Mouse (Mus musculus) NIH3T3 (cell line): Measurements from ENCODE around the gene Sept9.
"Not testable (repeated sequence)": the region's sequence is repeated elsewhere in the genome, so short reads cannot be mapped to it uniquely, and the experiment has no call there.

ENCODE experiments used
- DNase-seq: peaks from one replicate; pipeline ENCODE4 v3.0.0-alpha.2; 2012; ENCODE audit warnings: low read depth

The Sept9 gene

DNA sequence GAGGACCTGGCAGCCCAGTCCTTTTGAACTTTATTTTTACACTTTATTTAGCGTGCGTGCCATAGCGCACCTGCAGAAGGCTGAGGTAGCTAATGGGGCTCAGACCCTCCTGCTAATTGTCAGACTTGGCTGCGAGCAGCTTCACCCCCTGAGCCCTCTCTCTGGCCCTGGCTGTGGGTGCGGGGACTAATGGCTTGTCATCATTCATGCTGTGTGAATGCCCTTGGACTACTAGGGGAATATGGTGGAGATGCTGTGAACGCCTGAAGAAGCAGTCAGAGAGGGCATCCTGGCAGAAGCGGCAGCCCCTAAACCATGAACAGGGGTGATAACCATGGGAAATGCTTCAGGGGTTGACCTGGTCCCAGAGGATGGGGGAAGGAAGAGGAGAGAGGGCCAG is 114.0 kb downstream of the Sept9 start:
- no peak for DNase-seq

DNA sequence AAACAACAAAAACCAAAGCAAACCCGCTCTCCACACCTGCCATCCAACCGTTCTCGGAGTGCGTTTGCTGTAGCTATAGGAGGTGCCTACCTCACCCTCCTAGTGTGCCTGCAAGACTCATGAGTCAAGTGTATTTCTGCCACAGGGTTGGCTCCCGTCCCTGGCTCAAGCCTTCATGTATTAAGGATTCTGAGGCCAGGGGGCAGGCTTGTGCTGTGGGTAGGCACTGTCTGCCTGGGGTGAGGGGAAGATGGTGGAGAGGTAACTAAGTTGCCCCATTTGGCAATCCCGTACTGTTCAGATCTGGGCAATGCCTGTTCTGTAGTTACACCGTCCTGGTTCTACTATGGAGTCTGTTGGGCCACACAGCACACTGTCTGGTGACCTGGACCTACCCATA is 114.6 kb downstream of the Sept9 start:
- peak; percentile 76 for DNase-seq

- no peak for DNase-seq
Measured at GRCm38 (mm10) chr11:117314520-117314919, 115.1 kb downstream of the Sept9 start.

DNA sequence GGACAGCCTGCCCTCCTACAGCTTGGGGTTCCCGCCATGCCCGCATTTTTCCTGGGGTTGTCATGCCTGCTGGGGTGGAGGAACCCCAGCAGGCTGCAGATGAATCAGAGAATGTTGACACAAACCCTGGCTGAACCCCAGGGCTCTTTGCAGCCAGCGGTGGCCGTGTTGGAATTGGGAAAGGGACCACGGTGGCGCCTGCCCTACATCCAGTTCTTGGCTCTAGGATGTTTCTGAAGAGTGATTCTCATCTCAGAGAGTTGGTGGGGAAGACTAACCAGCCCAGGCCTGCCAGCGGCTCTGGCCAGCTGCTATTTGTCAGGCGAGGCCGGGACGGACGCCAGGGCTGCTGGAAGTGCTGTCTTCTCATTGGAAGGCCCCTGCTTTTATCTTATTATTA is 115.8 kb downstream of the Sept9 start:
- peak; percentile 85 for DNase-seq

GRCm38 (mm10) chr11:117316441-117317331 is 117.2 kb downstream of the Sept9 start:
- no peak for DNase-seq

GRCm38 (mm10) chr11:117317429-117318101 is 118.1 kb downstream of the Sept9 start:
- no peak for DNase-seq

DNA sequence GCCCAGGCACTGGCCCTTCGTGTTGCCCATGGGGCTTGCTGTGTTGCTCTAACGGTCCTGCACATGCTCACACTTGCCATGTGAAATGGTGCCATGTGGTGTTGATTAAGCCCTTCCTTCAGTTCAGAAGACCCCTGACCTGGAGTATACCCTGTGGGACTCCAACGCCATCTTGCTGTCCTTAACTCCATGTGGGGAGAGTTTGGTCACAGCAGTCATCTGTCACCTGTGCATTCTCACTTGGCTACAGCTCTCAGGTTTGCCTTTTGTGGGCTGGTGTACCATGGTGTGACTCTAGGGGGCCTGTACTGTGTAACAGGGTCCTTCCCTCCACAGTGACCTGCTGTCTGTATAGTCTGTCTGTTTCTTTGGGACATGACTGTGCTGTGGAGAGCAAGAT is 118.7 kb downstream of the Sept9 start:
- DNase-seq = no peak

- DNase-seq = peak; percentile 73
Measured at GRCm38 (mm10) chr11:117318731-117319542, 119.5 kb downstream of the Sept9 start.

DNA sequence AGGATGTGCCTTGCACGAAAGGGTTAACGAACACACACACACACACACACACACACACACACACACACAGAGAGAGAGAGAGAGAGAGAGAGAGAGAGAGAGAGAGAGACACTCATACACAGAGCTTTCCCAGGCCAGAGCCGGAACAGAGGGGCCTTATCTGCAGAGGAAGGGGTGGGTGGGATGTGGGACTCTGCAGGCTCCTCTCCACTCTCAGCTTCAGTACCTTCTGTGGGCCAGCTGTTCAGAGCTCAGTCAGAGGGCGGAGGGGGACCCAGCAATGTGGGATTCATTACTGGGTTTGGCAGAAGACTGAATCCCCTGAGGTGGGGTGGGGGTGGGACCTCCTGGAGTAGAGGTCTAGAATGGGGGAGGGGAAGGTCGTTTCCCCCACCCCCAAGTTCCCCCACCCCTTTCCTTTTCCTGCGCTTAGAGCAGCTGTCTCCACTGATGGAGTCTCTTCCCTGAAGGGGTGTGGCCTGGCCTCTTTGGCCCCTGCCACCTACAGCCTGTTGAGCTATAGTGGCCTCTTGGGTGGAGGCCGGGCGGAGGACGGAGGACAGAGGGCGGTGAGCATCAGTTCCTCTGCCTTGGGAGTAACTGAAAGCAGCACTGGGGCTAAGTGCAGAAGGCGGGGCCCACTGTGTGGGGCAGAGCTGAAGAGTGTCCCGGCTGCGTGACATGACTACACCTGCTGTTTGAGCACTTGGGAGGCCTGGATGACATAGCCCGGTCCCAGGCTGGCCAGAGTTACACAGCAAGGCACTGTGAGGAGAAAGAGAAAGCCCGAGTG is 120.3 kb downstream of the Sept9 start:
- peak; percentile 69 for DNase-seq

GRCm38 (mm10) chr11:117320482-117320881 is 121.0 kb downstream of the Sept9 start:
- no peak for DNase-seq

- DNase-seq = no peak
Measured at GRCm38 (mm10) chr11:117321311-117321971, 122.0 kb downstream of the Sept9 start.

DNA sequence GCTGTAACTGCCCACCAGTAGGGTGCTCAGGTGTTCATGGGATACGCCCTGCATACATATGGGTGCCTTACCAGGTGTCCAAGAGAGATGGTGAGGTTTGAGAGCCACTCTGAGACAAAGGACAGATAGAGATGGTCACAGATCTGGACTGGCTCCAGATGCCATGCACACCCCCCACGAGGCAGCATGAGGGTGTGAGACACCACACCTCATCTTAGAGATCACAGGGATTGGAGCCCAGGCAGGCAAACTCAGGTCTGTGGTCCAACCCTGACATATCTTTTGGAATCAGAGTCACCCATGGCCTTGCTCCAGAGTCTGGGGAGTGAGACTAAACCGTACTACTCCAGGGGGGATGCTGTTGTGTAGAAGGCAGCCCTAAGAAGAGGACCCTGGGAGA is 122.8 kb downstream of the Sept9 start:
- DNase-seq = no peak

GRCm38 (mm10) chr11:117322730-117323579 is 123.5 kb downstream of the Sept9 start:
- DNase-seq = no peak

DNA sequence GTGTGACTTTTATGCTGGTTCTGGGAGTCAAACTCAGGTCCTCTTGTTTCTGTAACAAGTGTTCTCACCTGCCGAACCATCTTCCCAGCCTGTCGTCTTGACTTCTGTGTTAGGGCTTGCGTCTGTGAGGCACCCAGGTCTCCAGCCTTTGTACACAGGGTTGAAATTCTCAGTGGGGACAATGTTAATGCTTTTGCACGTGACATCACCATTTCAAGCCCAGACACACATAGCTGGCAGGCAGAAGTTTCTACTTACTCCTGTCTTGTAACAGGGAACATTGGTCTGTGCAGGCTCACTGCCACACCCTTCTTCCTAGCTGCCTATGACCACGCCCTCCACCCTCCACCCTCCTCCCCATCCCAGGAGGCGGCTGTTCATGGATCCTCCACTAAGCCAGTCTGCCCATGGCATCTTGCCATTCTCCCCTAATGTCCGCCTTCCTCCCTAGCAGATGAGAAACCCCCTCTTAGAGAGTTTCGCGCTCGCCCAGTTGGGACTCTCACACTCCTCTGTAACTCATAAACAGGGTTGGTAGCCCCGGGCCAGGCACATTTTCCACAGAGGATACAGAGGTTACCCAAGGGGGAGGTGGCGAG is 124.6 kb downstream of the Sept9 start:
- no peak for DNase-seq

GRCm38 (mm10) chr11:117324718-117325117 is 125.3 kb downstream of the Sept9 start:
- not testable (repeated sequence) for DNase-seq

- no peak for DNase-seq
Measured at GRCm38 (mm10) chr11:117325131-117325467, 125.6 kb downstream of the Sept9 start.

DNA sequence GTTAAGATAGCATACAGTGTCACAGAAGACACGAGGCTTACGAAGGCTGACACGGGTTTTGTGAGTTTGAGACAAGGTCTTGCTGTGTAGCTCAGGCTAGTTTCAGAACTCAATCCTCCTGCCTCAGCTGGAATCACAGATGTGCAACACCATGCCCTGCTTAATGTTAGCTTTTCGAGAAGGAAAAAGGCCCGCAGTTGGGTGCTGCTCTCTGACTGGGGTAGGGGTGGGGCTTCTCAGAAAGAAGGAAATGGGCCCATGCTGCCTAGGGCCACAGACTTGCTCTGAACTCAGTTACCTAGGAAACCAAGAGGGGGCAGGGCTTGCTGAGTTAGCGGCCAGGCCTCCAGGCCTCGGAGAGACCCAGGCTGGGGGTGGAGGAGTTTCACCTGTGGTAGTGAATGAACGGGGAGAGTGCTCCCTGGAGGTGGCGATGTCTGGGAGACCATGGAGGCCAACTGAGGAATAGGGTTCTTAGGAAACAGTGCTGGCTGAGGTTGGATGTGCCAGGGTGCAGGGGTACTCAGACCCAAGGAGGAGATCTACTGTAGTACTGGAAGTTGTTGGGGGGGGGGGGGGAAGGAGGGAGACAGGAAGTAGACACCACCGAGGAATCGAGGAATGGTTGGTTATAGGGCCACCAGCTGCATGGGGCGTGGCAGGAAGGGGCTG is 126.1 kb downstream of the Sept9 start:
- no peak for DNase-seq

- peak; percentile 52 for DNase-seq
Measured at GRCm38 (mm10) chr11:117326140-117326725, 126.8 kb downstream of the Sept9 start.
